Mouse (Mus musculus) heart, adult 2 months (tissue): ENCODE measurements around the gene Sorbs2. TPM values are rescaled to one million over a fixed set of nuclear protein-coding genes. Genes with fewer than 3 reads are reported as not detected.

Experiments
- DNase-seq, 2 experiments: peaks; one replicate each; pipeline ENCODE4 v3.0.0; 2021
- H3K27ac ChIP-seq: fragments of 200-600 bp; 2 replicates; pipeline ENCODE4 v1.8.1; 2022
- H3K27me3 ChIP-seq: fragments of 200-500 bp; 2 replicates; pipeline ENCODE4 v1.6.1; 2012; ENCODE audit warnings: mild to moderate bottlenecking, low read length, inconsistent platforms, mixed read lengths; ENCODE audit not compliant: control insufficient read depth, insufficient read depth
- H3K36me3 ChIP-seq: fragments of 200-500 bp; 2 replicates; pipeline ENCODE4 v1.6.1; 2012; ENCODE audit warnings: low read length, inconsistent platforms; ENCODE audit not compliant: control insufficient read depth, insufficient read depth
- H3K4me1 ChIP-seq: fragments of 200-500 bp; 2 replicates; pipeline ENCODE4 v1.6.1; 2011; ENCODE audit warnings: low read length; ENCODE audit not compliant: control insufficient read depth, insufficient read depth
- H3K4me3 ChIP-seq: fragments of 200-600 bp; 2 replicates; pipeline ENCODE4 v1.8.1; 2022
- H3K79me2 ChIP-seq: fragments of 200-500 bp; replicated peaks from 2 replicates; pipeline ENCODE4 v1.6.1; 2012; ENCODE audit warnings: mild to moderate bottlenecking, inconsistent platforms, low read length, moderate library complexity, mixed read lengths; ENCODE audit not compliant: control insufficient read depth, insufficient read depth
- H3K9ac ChIP-seq: fragments of 200-500 bp; 2 replicates; pipeline ENCODE4 v1.6.1; 2012; ENCODE audit warnings: low read depth, mild to moderate bottlenecking, control low read depth, inconsistent platforms, low read length, mixed read lengths
- CTCF ChIP-seq: fragments of 200-600 bp; IDR thresholded peaks from 2 replicates; pipeline ENCODE4 v1.8.1; 2022; ENCODE audit warnings: antibody characterized with exemption, mild to moderate bottlenecking, moderate library complexity
- EP300 ChIP-seq: fragments of 200-500 bp; IDR thresholded peaks from 2 replicates; pipeline ENCODE4 v1.6.1; 2011; ENCODE audit warnings: low read depth, low read length, control low read depth; ENCODE audit not compliant: insufficient read depth
- POLR2A ChIP-seq: fragments of 200-500 bp; IDR thresholded peaks from 2 replicates; pipeline ENCODE4 v1.6.1; 2011; ENCODE audit warnings: mild to moderate bottlenecking, low read depth, low read length, control low read depth; ENCODE audit not compliant: insufficient read depth
- WGBS: fragments of 180-500 bp; shearing (Covaris S2); methylation state at CpG from one replicate; pipeline ENCODE4 v1.1.7; 2018; 5-methylcytosine and 5-hydroxymethylcytosine counted together
- intact Hi-C: fragments of 180-260 bp; cut with DNase I; formaldehyde crosslinking; loops from one replicate; pipeline ENCODE4 v1.15.1; 2025
- polyA plus RNA-seq: library from polyadenylated mRNA; depleted of rRNA; stranded (reverse); fragments of >200 nt; gene quantifications from 2 replicates; pipeline ENCODE4 v1.2.3, GENCODE M21; 2012
- total RNA-seq, 2 experiments: library from RNA; stranded (reverse); gene quantifications; 2 replicates each; pipeline ENCODE4 v1.2.3; 2021

The Sorbs2 gene
- total and polyA plus RNA-seq, 3 experiments, result 233 to 581 (median 506) TPM

GRCm38 (mm10) chr8:45559176-45559820, 51.7 kb downstream of the Sorbs2 start:
- no peak overlapping the region for H3K27ac ChIP-seq
- H3K36me3 ChIP-seq, result no peaks in the 10 kb centered on the region
- no peak overlapping the region for H3K4me3 ChIP-seq
- no peaks in the 10 kb centered on the region for H3K79me2 ChIP-seq
- H3K4me1 ChIP-seq, result no peaks in the 10 kb centered on the region
- H3K27me3 ChIP-seq, result no peaks in the 10 kb centered on the region
- WGBS, result 86% methylated on average over 6 of the region's 6 CpGs
- TF ChIP-seq POLR2A (no peak), EP300 (no peak), CTCF (no peak)
- intact Hi-C loops, result no loop called here
- H3K9ac ChIP-seq, result no peak overlapping the region
- DNase-seq, result no peak

- Histone ChIP-seq H3K9ac (no peak overlapping the region), H3K79me2 (no peaks in the 10 kb centered on the region), H3K4me3 (no peak overlapping the region), H3K27ac (no peak overlapping the region), H3K4me1 (no peaks in the 10 kb centered on the region), H3K36me3 (no peaks in the 10 kb centered on the region), H3K27me3 (no peaks in the 10 kb centered on the region)
- WGBS, result 88% methylated on average over 1 of the region's 1 CpGs
- TF ChIP-seq POLR2A (no peak), EP300 (no peak), CTCF (no peak)
- DNase-seq, result no peak
- intact Hi-C loops, result no loop called here
Observed at GRCm38 (mm10) chr8:45565189-45565588, 57.6 kb downstream of the Sorbs2 start.

GRCm38 (mm10) chr8:45570117-45570516, 62.5 kb downstream of the Sorbs2 start:
- Histone ChIP-seq H3K4me1 (no peaks in the 10 kb centered on the region), H3K4me3 (no peak overlapping the region), H3K36me3 (no peaks in the 10 kb centered on the region), H3K27me3 (no peaks in the 10 kb centered on the region), H3K79me2 (no peaks in the 10 kb centered on the region), H3K9ac (no peak overlapping the region), H3K27ac (no peak overlapping the region)
- intact Hi-C loops, result no loop called here
- WGBS, result 63% methylated on average over 4 of the region's 4 CpGs
- TF ChIP-seq POLR2A (no peak), EP300 (no peak), CTCF (no peak)
- DNase-seq, result no peak

- no peaks in the 10 kb centered on the region for H3K36me3 ChIP-seq
- intact Hi-C loops, result no loop called here
- no peak overlapping the region for H3K4me3 ChIP-seq
- WGBS, result 43% methylated on average over 7 of the region's 7 CpGs
- no peak overlapping the region for H3K9ac ChIP-seq
- TF ChIP-seq CTCF (no peak), POLR2A (no peak), EP300 (no peak)
- peak overlapping the region; percentile 9 for H3K27ac ChIP-seq
- H3K27me3 ChIP-seq, result no peaks in the 10 kb centered on the region
- peaks cover 6% of the 10 kb centered on the region for H3K4me1 ChIP-seq
- peak in 1 of 2 experiments; percentile 47 for DNase-seq
- H3K79me2 ChIP-seq, result no peaks in the 10 kb centered on the region
Observed at GRCm38 (mm10) chr8:45579714-45580543, 72.3 kb downstream of the Sorbs2 start.

GRCm38 (mm10) chr8:45580544-45580866, 72.9 kb downstream of the Sorbs2 start:
- H3K36me3 ChIP-seq, result no peaks in the 10 kb centered on the region
- H3K79me2 ChIP-seq, result no peaks in the 10 kb centered on the region
- 58% methylated on average over 3 of the region's 3 CpGs for WGBS
- no peak overlapping the region for H3K4me3 ChIP-seq
- no peak overlapping the region; the same call in 1 of the 2 replicates for H3K27ac ChIP-seq
- DNase-seq, result no peak
- intact Hi-C loops, result no loop called here
- H3K9ac ChIP-seq, result no peak overlapping the region
- no peaks in the 10 kb centered on the region for H3K27me3 ChIP-seq
- no peak for TF ChIP-seq POLR2A
- no peak for TF ChIP-seq CTCF
- TF ChIP-seq EP300, result no peak
- H3K4me1 ChIP-seq, result peaks cover 6% of the 10 kb centered on the region

- no peaks in the 10 kb centered on the region for H3K27me3 ChIP-seq
- peaks cover 6% of the 10 kb centered on the region for H3K4me1 ChIP-seq
- no peaks in the 10 kb centered on the region for H3K36me3 ChIP-seq
- WGBS, result 53% methylated on average over 1 of the region's 1 CpGs
- no peak overlapping the region for H3K9ac ChIP-seq
- no peaks in the 10 kb centered on the region for H3K79me2 ChIP-seq
- TF ChIP-seq CTCF, result no peak
- no peak for TF ChIP-seq EP300
- no peak for TF ChIP-seq POLR2A
- H3K4me3 ChIP-seq, result no peak overlapping the region
- no peak overlapping the region for H3K27ac ChIP-seq
- DNase-seq, result no peak
- intact Hi-C loops, result no loop called here
Observed at GRCm38 (mm10) chr8:45583856-45584255, 76.3 kb downstream of the Sorbs2 start.
